ENCODE assay signal across 18 mouse cellular contexts in genomic region chr4:83172278-83172677, GRCm38 (mm10).
DNase-seq lines count a peak whose midpoint lies in the region; ATAC-seq and TF ChIP-seq lines count a peak whose summit lies in the region.
"Had no signal": no experiment of that assay in that cellular context is flagged by ENCODE, and none has a peak within 500 bp of the region (broad histone marks: within the 10 kb centered on the region; RNA-seq: fewer than 3 reads in every experiment).

No protein-coding gene starts in this region.

- no peak for TF ChIP-seq CTCF in kidney, adult 2 months (conservative IDR thresholded peaks at IDR 0.05; ENCODE audit: insufficient read depth, insufficient read length, low read depth, low read length)

- no peak overlapping the region for H3K4me2 ChIP-seq in kidney, embryonic 16.5 days (replicated peaks; ENCODE audit: low read depth, low read length)
- H3K4me2 ChIP-seq in embryonic facial prominence, embryonic 14.5 days (ENCODE audit: low read depth, low read length), result no peak overlapping the region
- no peak overlapping the region for H3K4me2 ChIP-seq in limb, embryonic 13.5 days (replicated peaks)
- H3K4me2 ChIP-seq: heart, embryonic 13.5 days; hindbrain, embryonic 12.5 days; liver, embryonic 12.5 days; neural tube, embryonic 13.5 days had no signal

- H3K9me3 ChIP-seq in kidney, embryonic 16.5 days (ENCODE audit: low read length), result no peaks in the 10 kb centered on the region
- H3K9me3 ChIP-seq in embryonic facial prominence, embryonic 14.5 days (ENCODE audit: control insufficient read depth, low read length), result no peaks in the 10 kb centered on the region
- no peaks in the 10 kb centered on the region for H3K9me3 ChIP-seq in limb, embryonic 13.5 days
- H3K9me3 ChIP-seq: heart, embryonic 13.5 days; hindbrain, embryonic 12.5 days; liver, embryonic 12.5 days; neural tube, embryonic 13.5 days had no signal

- H3K4me1 ChIP-seq in kidney, embryonic 16.5 days (ENCODE audit: insufficient read depth, low read length), result peaks cover 17% of the 10 kb centered on the region; the same call in 1 of the 2 replicates
- no peaks in the 10 kb centered on the region for H3K4me1 ChIP-seq in kidney, adult 2 months (ENCODE audit: control insufficient read depth, insufficient read depth, low read length)
- 0 out of 2 replicates have a peak, but pooled peaks cover 7% of the 10 kb centered on the region for H3K4me1 ChIP-seq in embryonic facial prominence, embryonic 14.5 days (ENCODE audit: control insufficient read depth, insufficient read depth, low read length)
- H3K4me1 ChIP-seq in limb, embryonic 13.5 days, result peaks cover 12% of the 10 kb centered on the region
- H3K4me1 ChIP-seq: hindbrain, embryonic 12.5 days; liver, embryonic 12.5 days; neural tube, embryonic 13.5 days had no signal

- H3K4me3 ChIP-seq in kidney, embryonic 16.5 days (ENCODE audit: low read length), result no peak overlapping the region
- H3K4me3 ChIP-seq in kidney, adult 2 months (ENCODE audit: insufficient read depth, low read depth, low read length), result no peak overlapping the region
- H3K4me3 ChIP-seq in embryonic facial prominence, embryonic 14.5 days (ENCODE audit: low read depth, low read length), result no peak overlapping the region
- H3K4me3 ChIP-seq in limb, embryonic 13.5 days, result no peak overlapping the region
- H3K4me3 ChIP-seq: heart, embryonic 13.5 days; hindbrain, embryonic 12.5 days; liver, embryonic 12.5 days; neural tube, embryonic 13.5 days had no signal

- H3K9ac ChIP-seq in kidney, embryonic 16.5 days (replicated peaks; ENCODE audit: low read length), result no peak overlapping the region
- no peak overlapping the region for H3K9ac ChIP-seq in embryonic facial prominence, embryonic 14.5 days (ENCODE audit: low read depth, low read length)
- H3K9ac ChIP-seq in limb, embryonic 13.5 days, result no peak overlapping the region
- H3K9ac ChIP-seq: heart, embryonic 13.5 days; hindbrain, embryonic 12.5 days; liver, embryonic 12.5 days; neural tube, embryonic 13.5 days had no signal

- DNase-seq in kidney, adult 2 months, result no peak
- DNase-seq in brain, embryonic 18.5 days (ENCODE audit: low read depth, low spot score), result peak; percentile 40
- DNase-seq in embryonic facial prominence, embryonic 14.5 days (ENCODE audit: low spot score), result peak; percentile 86
- DNase-seq in neural tube, embryonic 10.5 days (ENCODE audit: extremely low spot score, low spot score), result no peak
- no peak for DNase-seq in left cerebral cortex, adult 18-20 months (ENCODE audit: low spot score in 2 of 2)
- DNase-seq: cerebellum, adult 8-10 months; gastrocnemius, postnatal 10 days; layer of hippocampus, postnatal 36 days; thymus, postnatal 14 days had no signal

- no peaks in the 10 kb centered on the region for H3K27me3 ChIP-seq in kidney, embryonic 16.5 days (ENCODE audit: insufficient read depth, low read length)
- H3K27me3 ChIP-seq in kidney, adult 2 months (replicated peaks; ENCODE audit: control insufficient read depth, insufficient read depth, low read length), result no peaks in the 10 kb centered on the region
- no peaks in the 10 kb centered on the region for H3K27me3 ChIP-seq in embryonic facial prominence, embryonic 14.5 days (replicated peaks; ENCODE audit: control insufficient read depth, insufficient read depth, low read length)
- H3K27me3 ChIP-seq in limb, embryonic 13.5 days, result no peaks in the 10 kb centered on the region
- H3K27me3 ChIP-seq: heart, embryonic 13.5 days; hindbrain, embryonic 12.5 days; liver, embryonic 12.5 days; neural tube, embryonic 13.5 days had no signal

- no peak for ATAC-seq in kidney, embryonic 16.5 days (ENCODE audit: low FRiP score, low TSS enrichment)
- peak; percentile 76 for ATAC-seq in embryonic facial prominence, embryonic 14.5 days (ENCODE audit: low read depth)
- ATAC-seq in limb, embryonic 13.5 days (ENCODE audit: low FRiP score, low read depth), result peak; percentile 57; the same call in 1 of the 2 replicates
- ATAC-seq: CD4-positive, CD25-positive, alpha-beta regulatory T cell, adult 4 months; liver, embryonic 12.5 days; midbrain, embryonic 16.5 days had no signal

- no peak for TF ChIP-seq POLR2A in kidney, adult 2 months (IDR thresholded peaks at IDR 0.05; ENCODE audit: low read depth, low read length)

- H3K27ac ChIP-seq in kidney, embryonic 16.5 days (ENCODE audit: low read length), result peak overlapping the region; percentile 49
- H3K27ac ChIP-seq in kidney, adult 2 months (ENCODE audit: insufficient read depth, low read depth, low read length), result no peak overlapping the region
- H3K27ac ChIP-seq in embryonic facial prominence, embryonic 14.5 days (replicated peaks; ENCODE audit: low read depth, low read length), result peak overlapping the region; percentile 29; the same call in 1 of the 2 replicates
- peak overlapping the region; percentile 64; the same call in 1 of the 2 replicates for H3K27ac ChIP-seq in limb, embryonic 13.5 days
- H3K27ac ChIP-seq: heart, embryonic 13.5 days; hindbrain, embryonic 12.5 days; liver, embryonic 12.5 days; macrophage; neural tube, embryonic 13.5 days had no signal

- no peaks in the 10 kb centered on the region for H3K36me3 ChIP-seq in kidney, embryonic 16.5 days (ENCODE audit: insufficient read depth, low read length)
- no peaks in the 10 kb centered on the region for H3K36me3 ChIP-seq in kidney, adult 2 months (ENCODE audit: control insufficient read depth, insufficient read depth, low read length)
- no peaks in the 10 kb centered on the region for H3K36me3 ChIP-seq in embryonic facial prominence, embryonic 14.5 days (ENCODE audit: control insufficient read depth, insufficient read depth, low read length)
- H3K36me3 ChIP-seq in limb, embryonic 13.5 days, result no peaks in the 10 kb centered on the region
- H3K36me3 ChIP-seq: heart, embryonic 13.5 days; hindbrain, embryonic 12.5 days; liver, embryonic 12.5 days; neural tube, embryonic 13.5 days had no signal

- 42% methylated on average over 3 of the region's 3 CpGs for WGBS in kidney, embryonic 16.5 days
- 73% methylated on average over 3 of the region's 3 CpGs for WGBS in kidney, adult 2 months
- 25% methylated on average over 3 of the region's 3 CpGs for WGBS in embryonic facial prominence, embryonic 14.5 days
- WGBS in limb, embryonic 13.5 days, result 21% methylated on average over 3 of the region's 3 CpGs

Comparison
In these comparisons a context has a peak if more than half of its experiments do, and no peak if none do; other contexts are left out.
1. DNase-seq: peak in brain, embryonic 18.5 days (single experiment) and embryonic facial prominence, embryonic 14.5 days (single experiment); none in kidney, adult 2 months (single experiment), neural tube, embryonic 10.5 days (single experiment) and left cerebral cortex, adult 18-20 months (0 of 2).